Mouse (Mus musculus): ENCODE results near the gene Aspa. TPM values are rescaled to one million over a fixed set of nuclear protein-coding genes. Genes with fewer than 3 reads are reported as not detected.
"Not testable (repeated sequence)": the region's sequence is repeated elsewhere in the genome, so short reads cannot be mapped to it uniquely, and the experiment has no call there.

The Aspa gene
- polyA plus RNA-seq (2012), result not detected in 2 replicates

- H3K27me3 ChIP-seq (ENCODE audit: control insufficient read depth), result no peaks in the 10 kb centered on the region
- no peaks in the 10 kb centered on the region for H3K4me1 ChIP-seq (ENCODE audit: control insufficient read depth)
- H3K36me3 ChIP-seq (ENCODE audit: control insufficient read depth), result no peaks in the 10 kb centered on the region
- H3K9me3 ChIP-seq (ENCODE audit: control insufficient read depth, low read length), result peaks cover 9% of the 10 kb centered on the region; the same call in 1 of the 2 replicates
- TF ChIP-seq GATA1 (IDR thresholded peaks at IDR 0.05; ENCODE audit: low read length) (no peak), TAL1 (IDR thresholded peaks at IDR 0.05; ENCODE audit: low read length) (no peak)
- no peak within 1 kb of the TSS for H3K4me3 ChIP-seq (replicated peaks)
Measured at GRCm38 (mm10) chr11:73329442-73329841, at the start of gene Aspa, which contains the start of the genes Gm49340 and Spata22. Gene Aspa (minus strand): TSS chr11:73329596. Gene Gm49340 (plus strand): TSS chr11:73329741. Gene Spata22 (plus strand): TSS chr11:73329741.

- H3K36me3 ChIP-seq (ENCODE audit: control insufficient read depth), result no peaks in the 10 kb centered on the region
- no peaks in the 10 kb centered on the region; the same call in 1 of the 2 replicates for H3K9me3 ChIP-seq (ENCODE audit: control insufficient read depth, low read length)
- TF ChIP-seq GATA1 (IDR thresholded peaks at IDR 0.05; ENCODE audit: low read length) (no peak), TAL1 (IDR thresholded peaks at IDR 0.05; ENCODE audit: low read length) (no peak)
- no peaks in the 10 kb centered on the region for H3K4me1 ChIP-seq (ENCODE audit: control insufficient read depth)
- H3K4me3 ChIP-seq (replicated peaks), result no peak within 1 kb of the TSS
- H3K27me3 ChIP-seq (ENCODE audit: control insufficient read depth), result no peaks in the 10 kb centered on the region
Measured at GRCm38 (mm10) chr11:73370946-73371345, 41.5 kb upstream of the Aspa start, which contains the start of gene Olfr376. Gene Olfr376 (plus strand): TSS chr11:73371246.

DNA sequence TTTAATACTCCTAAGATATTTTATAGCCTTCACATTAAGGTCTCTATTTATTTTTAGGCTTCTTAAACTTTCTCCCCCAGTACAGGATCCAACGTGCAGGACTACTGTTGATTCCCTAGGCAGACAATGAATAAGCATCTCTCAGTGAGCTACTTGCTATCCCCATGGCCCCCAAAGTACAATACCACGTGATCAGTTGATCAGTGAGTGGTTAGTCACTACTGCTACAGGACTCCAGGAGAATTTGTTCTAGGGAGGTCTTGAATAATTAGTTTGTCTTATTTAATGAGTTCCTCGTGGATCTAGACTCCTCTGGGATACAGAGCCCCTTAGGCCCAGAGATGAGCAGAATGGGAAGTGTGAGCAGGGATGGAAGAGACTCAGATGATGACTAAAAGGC lies 21.1 kb upstream of the Aspa start, which contains the start of gene Olfr20:
Gene Olfr20 (plus strand): TSS at position 301 of the 400 bp plus-strand sequence.
- Histone ChIP-seq H3K4me1 (ENCODE audit: control insufficient read depth) (no peaks in the 10 kb centered on the region), H3K36me3 (ENCODE audit: control insufficient read depth) (no peaks in the 10 kb centered on the region)
- TF ChIP-seq TAL1 (IDR thresholded peaks at IDR 0.05; ENCODE audit: low read length) (no peak), GATA1 (IDR thresholded peaks at IDR 0.05; ENCODE audit: low read length) (no peak)

GRCm38 (mm10) chr11:73336919-73337318 lies 7.5 kb upstream of the Aspa start:
- TF ChIP-seq GATA1 (IDR thresholded peaks at IDR 0.05; ENCODE audit: low read length), result no peak
- no peak for TF ChIP-seq TAL1 (IDR thresholded peaks at IDR 0.05; ENCODE audit: low read length)
- H3K4me1 ChIP-seq (ENCODE audit: control insufficient read depth), result no peaks in the 10 kb centered on the region
- no peaks in the 10 kb centered on the region for H3K9me3 ChIP-seq (ENCODE audit: control insufficient read depth, low read length)
- H3K27me3 ChIP-seq (ENCODE audit: control insufficient read depth), result no peaks in the 10 kb centered on the region
- H3K4me3 ChIP-seq (replicated peaks), result no peak overlapping the region
- no peaks in the 10 kb centered on the region for H3K36me3 ChIP-seq (ENCODE audit: control insufficient read depth)

More for the DNA sequence above, 21.1 kb upstream of the Aspa start, which contains the start of gene Olfr20:
- H3K4me3 ChIP-seq (replicated peaks), result no peak within 1 kb of the TSS
- H3K27me3 ChIP-seq (ENCODE audit: control insufficient read depth), result no peaks in the 10 kb centered on the region
- no peaks in the 10 kb centered on the region for H3K9me3 ChIP-seq (ENCODE audit: control insufficient read depth, low read length)

- TF ChIP-seq GATA1 (IDR thresholded peaks at IDR 0.05; ENCODE audit: low read length) (no peak), TAL1 (IDR thresholded peaks at IDR 0.05; ENCODE audit: low read length) (no peak)
- Histone ChIP-seq H3K27me3 (ENCODE audit: control insufficient read depth) (no peaks in the 10 kb centered on the region), H3K4me3 (replicated peaks) (no peak overlapping the region), H3K9me3 (ENCODE audit: control insufficient read depth, low read length) (peaks cover 9% of the 10 kb centered on the region; the same call in 1 of the 2 replicates), H3K4me1 (ENCODE audit: control insufficient read depth) (no peaks in the 10 kb centered on the region), H3K36me3 (ENCODE audit: control insufficient read depth) (no peaks in the 10 kb centered on the region)
Measured at GRCm38 (mm10) chr11:73333357-73333756, 4.0 kb upstream of the Aspa start.

DNA sequence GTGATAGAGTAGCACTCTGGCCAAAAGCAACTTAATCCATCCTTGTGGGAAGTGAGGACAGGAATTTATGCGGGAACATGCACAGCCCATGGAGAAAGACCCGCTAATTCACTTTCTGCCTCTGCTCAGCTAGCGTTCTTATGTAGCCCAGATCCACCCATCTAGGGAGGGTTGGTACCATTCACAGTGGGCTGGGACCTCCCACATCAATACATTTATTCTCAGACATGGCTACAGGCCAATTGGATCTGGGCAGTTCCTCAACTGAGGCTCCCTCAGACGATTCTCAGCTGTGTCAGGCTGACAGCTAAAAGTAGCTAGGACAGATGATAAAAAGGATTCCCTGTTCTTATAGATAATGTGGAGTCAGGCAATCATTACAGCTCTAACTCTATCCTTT lies 2.0 kb downstream of the Aspa start:
- no peak for TF ChIP-seq TAL1 (IDR thresholded peaks at IDR 0.05; ENCODE audit: low read length)
- no peak for TF ChIP-seq GATA1 (IDR thresholded peaks at IDR 0.05; ENCODE audit: low read length)

DNA sequence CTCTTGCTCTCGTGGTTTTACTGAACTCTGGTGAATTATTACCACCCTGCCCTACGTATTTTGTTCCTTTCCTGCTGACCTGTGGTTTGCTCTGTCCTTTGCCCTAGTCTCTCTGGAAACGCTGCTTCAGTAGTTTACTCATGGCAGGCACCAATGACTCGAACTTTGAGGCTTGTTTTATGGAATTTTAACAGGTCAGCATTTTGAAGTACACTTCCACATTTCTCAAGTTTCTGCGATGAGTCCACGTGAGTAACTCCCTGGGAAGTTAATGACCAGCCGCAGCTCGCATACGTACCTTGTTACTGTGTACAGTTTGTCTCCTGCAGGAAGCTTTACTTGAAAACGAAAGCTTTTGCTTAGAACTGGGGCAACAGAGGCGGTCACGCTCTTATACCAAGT lies 2.9 kb downstream of the Aspa start:
- H3K4me3 ChIP-seq (replicated peaks), result no peak overlapping the region
- H3K4me1 ChIP-seq (ENCODE audit: control insufficient read depth), result no peaks in the 10 kb centered on the region
- no peaks in the 10 kb centered on the region for H3K36me3 ChIP-seq (ENCODE audit: control insufficient read depth)
- no peaks in the 10 kb centered on the region for H3K27me3 ChIP-seq (ENCODE audit: control insufficient read depth)
- peaks cover 9% of the 10 kb centered on the region; the same call in 1 of the 2 replicates for H3K9me3 ChIP-seq (ENCODE audit: control insufficient read depth, low read length)
- TF ChIP-seq TAL1 (IDR thresholded peaks at IDR 0.05; ENCODE audit: low read length) (no peak), GATA1 (IDR thresholded peaks at IDR 0.05; ENCODE audit: low read length) (no peak)

More for the DNA sequence above, 2.0 kb downstream of the Aspa start:
- H3K27me3 ChIP-seq (ENCODE audit: control insufficient read depth), result no peaks in the 10 kb centered on the region
- no peaks in the 10 kb centered on the region for H3K4me1 ChIP-seq (ENCODE audit: control insufficient read depth)
- no peaks in the 10 kb centered on the region for H3K36me3 ChIP-seq (ENCODE audit: control insufficient read depth)
- no peak overlapping the region for H3K4me3 ChIP-seq (replicated peaks)
- H3K9me3 ChIP-seq (ENCODE audit: control insufficient read depth, low read length), result peaks cover 9% of the 10 kb centered on the region; the same call in 1 of the 2 replicates

- Histone ChIP-seq H3K9me3 (ENCODE audit: control insufficient read depth, low read length) (peaks cover 1% of the 10 kb centered on the region; the same call in 1 of the 2 replicates), H3K4me3 (replicated peaks) (no peak overlapping the region), H3K27me3 (ENCODE audit: control insufficient read depth) (no peaks in the 10 kb centered on the region), H3K36me3 (ENCODE audit: control insufficient read depth) (no peaks in the 10 kb centered on the region), H3K4me1 (ENCODE audit: control insufficient read depth) (no peaks in the 10 kb centered on the region)
- no peak for TF ChIP-seq TAL1 (IDR thresholded peaks at IDR 0.05; ENCODE audit: low read length)
- TF ChIP-seq GATA1 (IDR thresholded peaks at IDR 0.05; ENCODE audit: low read length), result no peak
Measured at GRCm38 (mm10) chr11:73323906-73324830, 5.2 kb downstream of the Aspa start.

DNA sequence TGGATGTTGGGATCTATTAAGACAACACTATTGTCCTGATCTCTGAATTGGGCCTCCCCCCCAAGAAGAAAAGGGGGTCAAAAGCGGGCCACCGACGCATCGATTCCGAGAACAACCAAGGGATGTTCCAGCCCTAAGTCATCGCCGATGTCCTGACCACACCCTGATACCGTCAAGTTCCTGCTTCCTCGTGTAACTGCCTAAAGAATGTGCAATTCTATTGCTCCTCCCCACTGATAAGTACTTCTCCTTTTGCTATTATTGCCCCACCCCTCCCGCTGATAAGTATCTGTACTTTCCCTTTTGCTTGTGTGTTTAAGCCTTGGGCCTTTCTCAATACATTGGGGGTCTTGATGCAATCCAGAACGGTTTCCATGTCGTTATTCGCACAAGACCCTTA lies 8.3 kb downstream of the Aspa start:
- not testable (repeated sequence) for H3K9me3 ChIP-seq (ENCODE audit: control insufficient read depth, low read length); H3K4me3 ChIP-seq (replicated peaks); H3K4me1 ChIP-seq (ENCODE audit: control insufficient read depth); H3K36me3 ChIP-seq (ENCODE audit: control insufficient read depth); H3K27me3 ChIP-seq (ENCODE audit: control insufficient read depth)

DNA sequence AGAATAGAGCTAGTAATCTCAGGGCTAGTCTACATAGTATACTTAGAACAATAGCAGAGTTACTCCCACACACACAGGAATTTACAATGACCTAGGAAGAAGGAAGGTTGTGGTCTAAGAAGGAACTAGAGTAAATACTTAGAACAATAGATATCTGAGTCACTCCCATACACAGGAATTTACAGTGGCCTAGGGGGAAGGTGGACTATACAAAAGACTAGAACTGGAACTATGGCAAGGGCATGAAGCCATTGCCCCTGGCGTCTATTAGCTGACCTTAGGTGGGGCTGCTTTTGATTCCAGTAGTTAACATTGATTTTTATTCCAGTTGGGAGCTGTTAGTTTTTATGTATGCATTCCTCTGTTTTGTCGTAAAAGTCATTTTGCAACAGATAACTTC lies 10.8 kb downstream of the Aspa start:
- H3K4me1 ChIP-seq (ENCODE audit: control insufficient read depth); H3K36me3 ChIP-seq (ENCODE audit: control insufficient read depth); H3K27me3 ChIP-seq (ENCODE audit: control insufficient read depth); H3K9me3 ChIP-seq (ENCODE audit: control insufficient read depth, low read length); H3K4me3 ChIP-seq (replicated peaks): not testable (repeated sequence)
